Mouse (Mus musculus): ENCODE results near the gene Astn1. TPM values are rescaled to one million over a fixed set of nuclear protein-coding genes. Genes with fewer than 3 reads are reported as not detected.

Gene Astn1
- total and polyA plus RNA-seq, 3 experiments, result not detected

GRCm38 (mm10) chr1:158604149-158604548 is 242.1 kb downstream of the Astn1 start:
- DNase-seq (ENCODE audit: low read depth, low spot score), result no peak
- no peaks in the 10 kb centered on the region for H3K27me3 ChIP-seq (ENCODE audit: control insufficient read depth in 1 of 2, insufficient read depth in 2 of 2, low read length in 2 of 2)

GRCm38 (mm10) chr1:158605597-158605996 is 243.5 kb downstream of the Astn1 start:
- Histone ChIP-seq H3K79me2 (ENCODE audit: control insufficient read depth, insufficient read depth, low read length, poor library complexity) (no peaks in the 10 kb centered on the region), H3K9me3 (replicated peaks; ENCODE audit: insufficient read depth, low read length) (no peaks in the 10 kb centered on the region), H3K4me1 (ENCODE audit: control insufficient read depth in 1 of 2, insufficient read depth in 2 of 2, low read length in 2 of 2) (no peaks in the 10 kb centered on the region), H3K27me3 (ENCODE audit: control insufficient read depth in 1 of 2, insufficient read depth in 2 of 2, low read length in 2 of 2) (no peaks in the 10 kb centered on the region), H3K27ac (ENCODE audit: control insufficient read depth, low read depth, low read length) (no peak overlapping the region), H3K36me3 (ENCODE audit: control insufficient read depth in 1 of 2, insufficient read depth in 2 of 2, low read length in 2 of 2) (no peaks in the 10 kb centered on the region), H3K9ac (ENCODE audit: control insufficient read depth, low read depth, low read length, poor library complexity, severe bottlenecking) (no peak overlapping the region), H3K4me3 (ENCODE audit: control insufficient read depth in 1 of 2, insufficient read depth in 1 of 2, low read depth in 2 of 2, low read length in 2 of 2) (no peak overlapping the region)
- DNase-seq (ENCODE audit: low read depth, low spot score), result no peak
- TF ChIP-seq USF2 (IDR thresholded peaks at IDR 0.05; ENCODE audit: borderline replicate concordance in 1 of 2, insufficient read depth in 1 of 2, low read depth in 1 of 2, low read length in 2 of 2) (no peak), USF1 (IDR thresholded peaks at IDR 0.05; ENCODE audit: low read depth, low read length) (no peak), CHD1 (IDR thresholded peaks at IDR 0.05; ENCODE audit: low read depth, low read length) (no peak), ZMIZ1 (IDR thresholded peaks at IDR 0.05; ENCODE audit: low read depth, low read length) (no peak), ZKSCAN1 (IDR thresholded peaks at IDR 0.05; ENCODE audit: low read depth, low read length) (no peak), ETS1 (IDR thresholded peaks at IDR 0.05; ENCODE audit: low read depth, low read length) (no peak)

More at GRCm38 (mm10) chr1:158604149-158604548, 242.1 kb downstream of the Astn1 start:
- Histone ChIP-seq H3K36me3 (ENCODE audit: control insufficient read depth in 1 of 2, insufficient read depth in 2 of 2, low read length in 2 of 2) (no peaks in the 10 kb centered on the region), H3K9me3 (replicated peaks; ENCODE audit: insufficient read depth, low read length) (no peaks in the 10 kb centered on the region), H3K4me1 (ENCODE audit: control insufficient read depth in 1 of 2, insufficient read depth in 2 of 2, low read length in 2 of 2) (no peaks in the 10 kb centered on the region), H3K4me3 (ENCODE audit: control insufficient read depth in 1 of 2, insufficient read depth in 1 of 2, low read depth in 2 of 2, low read length in 2 of 2) (no peak overlapping the region), H3K27ac (ENCODE audit: control insufficient read depth, low read depth, low read length) (no peak overlapping the region), H3K9ac (ENCODE audit: control insufficient read depth, low read depth, low read length, poor library complexity, severe bottlenecking) (no peak overlapping the region), H3K79me2 (ENCODE audit: control insufficient read depth, insufficient read depth, low read length, poor library complexity) (no peaks in the 10 kb centered on the region)
- TF ChIP-seq EP300 (IDR thresholded peaks at IDR 0.05; ENCODE audit: low read depth in 1 of 2, low read length in 2 of 2) (no peak), RCOR1 (IDR thresholded peaks at IDR 0.05; ENCODE audit: low read depth, low read length) (no peak), TCF12 (IDR thresholded peaks at IDR 0.05; ENCODE audit: low read depth, low read length) (no peak), ZC3H11A (IDR thresholded peaks at IDR 0.05; ENCODE audit: low read depth, low read length) (no peak), USF1 (IDR thresholded peaks at IDR 0.05; ENCODE audit: low read depth, low read length) (no peak), E2F4 (IDR thresholded peaks at IDR 0.05; ENCODE audit: borderline replicate concordance, low read depth, low read length) (no peak), KAT2A (conservative IDR thresholded peaks at IDR 0.05; ENCODE audit: low read depth, low read length) (no peak), CTCF (IDR thresholded peaks at IDR 0.05 in 2 of 3, conservative IDR thresholded peaks at IDR 0.05 in 1 of 3; ENCODE audit: control insufficient read depth in 1 of 3, insufficient read depth in 1 of 3, low read depth in 2 of 3, low read length in 3 of 3, poor library complexity in 1 of 3, severe bottlenecking in 1 of 3) (no peak), MAX (IDR thresholded peaks at IDR 0.05; ENCODE audit: low read length) (no peak), MEF2A (IDR thresholded peaks at IDR 0.05; ENCODE audit: extremely low read depth, insufficient replicate concordance, low read depth, low read length, poor library complexity, severe bottlenecking) (no peak), UBTF (IDR thresholded peaks at IDR 0.05; ENCODE audit: borderline replicate concordance, insufficient read depth, low read depth, low read length) (no peak), ZMIZ1 (IDR thresholded peaks at IDR 0.05; ENCODE audit: low read depth, low read length) (no peak), BHLHE40 (IDR thresholded peaks at IDR 0.05; ENCODE audit: borderline replicate concordance, low read depth, low read length) (no peak), NELFE (IDR thresholded peaks at IDR 0.05; ENCODE audit: low read depth, low read length) (no peak), SIN3A (IDR thresholded peaks at IDR 0.05; ENCODE audit: low read length) (no peak)

All from MEL (cell line).